Mouse (Mus musculus) myocyte (in vitro differentiated cells): ENCODE data around the gene Gspt1.

ENCODE experiments used
- CEBPB ChIP-seq: IDR thresholded peaks from 2 replicates; pipeline ENCODE4 v1.6.1; 2011; ENCODE audit warnings: mild to moderate bottlenecking, moderate library complexity; ENCODE audit not compliant: poor library complexity, insufficient read depth, severe bottlenecking
- E2F4 ChIP-seq: IDR thresholded peaks from one replicate; pipeline ENCODE4 v1.6.1; 2011; ENCODE audit warnings: mild to moderate bottlenecking, control low read depth, moderate library complexity; ENCODE audit not compliant: insufficient read depth
- MAX ChIP-seq: IDR thresholded peaks from one replicate; pipeline ENCODE4 v1.6.1; 2011; ENCODE audit warnings: low read depth, mild to moderate bottlenecking, control low read depth
- MYOD1 ChIP-seq, 3 experiments: IDR thresholded peaks; one replicate each; pipeline ENCODE4 v1.6.1; 2011; ENCODE audit warnings: control low read depth in 2 of 3, low read depth in 2 of 3, mild to moderate bottlenecking in 2 of 3, moderate library complexity in 1 of 3; ENCODE audit not compliant: insufficient read length in 2 of 3, control insufficient read depth in 1 of 3
- MYOG ChIP-seq, 3 experiments: IDR thresholded peaks; one replicate each; pipeline ENCODE4 v1.6.1; 2011; ENCODE audit warnings: control low read depth in 2 of 3, low read depth in 2 of 3, mild to moderate bottlenecking in 2 of 3; ENCODE audit not compliant: insufficient read length in 2 of 3, control insufficient read depth in 1 of 3, insufficient read depth in 1 of 3
- POLR2A ChIP-seq: IDR thresholded peaks from one replicate; pipeline ENCODE4 v1.6.1; 2011; ENCODE audit warnings: low read depth, mild to moderate bottlenecking, control low read depth, moderate library complexity; ENCODE audit not compliant: insufficient read length
- POLR2AphosphoS2 ChIP-seq: IDR thresholded peaks from one replicate; pipeline ENCODE4 v1.6.1; 2011; ENCODE audit warnings: low read depth, control low read depth; ENCODE audit not compliant: insufficient read length
- REST ChIP-seq: IDR thresholded peaks from one replicate; pipeline ENCODE4 v1.6.1; 2011; ENCODE audit warnings: mild to moderate bottlenecking, control low read depth, moderate library complexity; ENCODE audit not compliant: insufficient read depth, insufficient read length
- SRF ChIP-seq: IDR thresholded peaks from one replicate; pipeline ENCODE4 v1.6.1; 2011; ENCODE audit warnings: low read depth; ENCODE audit not compliant: control insufficient read depth, insufficient read length
- TCF12 ChIP-seq: IDR thresholded peaks from one replicate; pipeline ENCODE4 v1.6.1; 2011; ENCODE audit warnings: mild to moderate bottlenecking, control low read depth; ENCODE audit not compliant: poor library complexity, insufficient read depth, severe bottlenecking
- TCF3 ChIP-seq: IDR thresholded peaks from one replicate; pipeline ENCODE4 v1.6.1; 2011; ENCODE audit warnings: low read depth, control low read depth; ENCODE audit not compliant: insufficient read length
- USF1 ChIP-seq: IDR thresholded peaks from one replicate; pipeline ENCODE4 v1.6.1; 2011; ENCODE audit warnings: low read depth, mild to moderate bottlenecking, control low read depth, moderate library complexity

GRCm38 (mm10) chr16:11266556-11266955 is 12.4 kb upstream of the Gspt1 start:
- no peak for TF ChIP-seq POLR2A
- no peak for TF ChIP-seq E2F4
- TF ChIP-seq USF1, result no peak
- TF ChIP-seq MYOD1 (IDR thresholded peaks at IDR 0.05; ENCODE audit: control insufficient read depth in 1 of 3, insufficient read length in 2 of 3, low read depth in 2 of 3), result no peak
- no peak for TF ChIP-seq POLR2AphosphoS2
- no peak for TF ChIP-seq CEBPB
- no peak for TF ChIP-seq MAX
- no peak for TF ChIP-seq TCF12
- no peak for TF ChIP-seq MYOG (IDR thresholded peaks at IDR 0.05; ENCODE audit: control insufficient read depth in 1 of 3, insufficient read depth in 1 of 3, insufficient read length in 2 of 3, low read depth in 2 of 3)
- TF ChIP-seq SRF, result no peak
- TF ChIP-seq REST, result no peak
- TF ChIP-seq TCF3, result no peak
